Mouse (Mus musculus) kidney, postnatal 4 days (tissue): ENCODE data around the gene Stx12.
A peak's percentile ranks its signal among the peaks of the same experiment; 100 is the strongest.

Experiments
- DNase-seq, 2 experiments: peaks; one replicate each; pipeline ENCODE4 v3.0.0; 2021; ENCODE audit warnings: mixed read lengths in 2 of 2

The Stx12 gene

GRCm38 (mm10) chr4:132863012-132863411 lies 21.3 kb downstream of the Stx12 start:
- no peak for DNase-seq

GRCm38 (mm10) chr4:132860880-132861279 lies 23.4 kb downstream of the Stx12 start:
- DNase-seq, result no peak

GRCm38 (mm10) chr4:132843705-132844071 lies 40.6 kb downstream of the Stx12 start:
- DNase-seq, result no peak

GRCm38 (mm10) chr4:132842970-132843704 lies 41.2 kb downstream of the Stx12 start, which contains the start of gene Ppp1r8:
Ppp1r8 (minus strand) TSS chr4:132843169.
- peak; percentile 88 to 94 for DNase-seq

GRCm38 (mm10) chr4:132842281-132842906 lies 41.9 kb downstream of the Stx12 start:
- DNase-seq, result peak; percentile 34 to 57

- no peak for DNase-seq
These were observed 42.8 kb downstream of the Stx12 start for GRCm38 (mm10) chr4:132841493-132841892.

- peak; percentile 84 to 88 for DNase-seq
These were observed 60.5 kb downstream of the Stx12 start for GRCm38 (mm10) chr4:132823614-132824366.

- no peak for DNase-seq
These were observed 65.9 kb downstream of the Stx12 start for GRCm38 (mm10) chr4:132818442-132818841.

DNA sequence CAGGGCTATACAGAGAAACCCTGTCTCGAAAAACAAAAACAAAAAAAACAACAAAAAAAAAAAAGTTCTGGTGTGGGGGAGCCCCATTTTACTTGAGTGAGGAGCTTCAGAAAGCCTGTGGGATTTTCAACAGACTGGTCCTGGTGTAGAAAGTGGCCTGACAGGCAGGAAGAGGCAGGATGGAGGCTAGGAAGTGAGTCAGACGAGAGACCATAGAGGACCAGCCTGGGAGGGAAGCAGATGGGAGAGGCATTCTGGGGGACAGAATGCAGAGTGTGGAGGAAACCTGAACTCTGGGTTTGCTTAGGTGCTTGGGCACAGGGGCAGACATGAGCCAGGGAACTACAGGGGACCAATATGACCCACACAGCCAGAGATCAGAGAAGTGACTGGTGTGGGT lies 67.5 kb downstream of the Stx12 start:
- no peak for DNase-seq

- no peak for DNase-seq
These were observed 67.9 kb downstream of the Stx12 start for GRCm38 (mm10) chr4:132816404-132816803.

DNA sequence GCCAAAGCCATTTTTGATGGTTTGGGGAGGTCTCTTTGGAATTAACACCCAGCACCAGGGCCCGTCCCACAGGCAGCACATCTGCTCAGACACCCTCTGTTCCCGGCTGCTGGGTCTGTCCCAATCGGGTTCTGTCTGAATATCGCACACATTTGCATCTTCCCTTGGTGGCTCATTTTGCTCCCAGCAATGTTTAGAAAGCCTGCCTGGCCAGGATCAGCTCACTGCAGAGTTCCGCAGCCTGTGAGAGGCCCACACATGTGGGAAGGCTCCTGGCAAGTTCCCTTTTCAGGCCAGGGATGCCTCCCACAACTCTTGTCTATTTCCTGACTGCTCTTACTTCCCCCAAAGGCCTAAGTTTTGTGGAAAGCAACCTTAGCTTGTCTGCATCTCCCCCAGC lies 74.7 kb downstream of the Stx12 start:
- no peak for DNase-seq

- no peak for DNase-seq
These were observed 76.3 kb downstream of the Stx12 start for GRCm38 (mm10) chr4:132807771-132808641.

- DNase-seq, result no peak
These were observed 77.6 kb downstream of the Stx12 start for GRCm38 (mm10) chr4:132806620-132807191.

- DNase-seq, result no peak
These were observed 78.6 kb downstream of the Stx12 start for GRCm38 (mm10) chr4:132805599-132806197.

DNA sequence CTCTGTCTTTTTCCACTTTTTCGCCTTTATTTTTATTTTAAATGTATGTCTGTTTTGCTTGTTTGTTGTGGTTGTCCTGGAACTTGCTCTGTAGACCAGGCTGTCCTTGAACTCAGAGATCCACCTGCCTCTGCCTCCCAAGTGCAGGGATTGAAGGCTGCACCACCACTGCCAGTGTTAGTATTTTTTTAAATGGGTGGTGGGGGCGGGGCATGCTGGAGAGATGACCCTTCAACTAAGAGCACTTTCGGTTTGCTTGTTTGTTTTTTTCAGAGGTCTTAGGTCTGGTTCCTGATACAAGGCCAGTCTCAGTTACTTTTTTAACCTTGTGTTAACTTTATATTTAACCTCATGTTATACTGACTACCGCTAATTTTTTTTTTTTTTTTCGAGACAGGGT lies 79.2 kb downstream of the Stx12 start:
- no peak for DNase-seq

DNA sequence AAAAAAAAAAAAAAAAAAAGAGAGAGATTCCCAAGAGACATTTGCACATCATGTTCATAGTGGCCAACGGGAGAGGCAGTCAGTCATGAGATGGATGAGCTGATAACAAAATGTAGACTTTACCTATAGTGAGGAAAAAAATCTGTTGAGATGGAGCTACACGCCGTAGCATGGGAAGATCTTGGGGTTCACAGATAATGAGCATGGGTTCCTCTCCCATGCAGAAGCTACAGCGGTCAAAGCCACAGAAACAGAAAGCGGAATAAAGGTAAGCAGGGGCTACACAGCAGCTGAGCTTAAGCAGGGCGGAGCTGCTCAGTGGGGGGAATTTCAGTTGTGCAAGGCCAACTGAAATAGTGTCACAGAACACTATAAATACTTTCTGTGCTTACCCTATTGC lies 80.0 kb downstream of the Stx12 start:
- no peak for DNase-seq

GRCm38 (mm10) chr4:132803876-132804275 lies 80.4 kb downstream of the Stx12 start:
- DNase-seq, result no peak
